17 mouse cellular contexts compared by ENCODE assay signal in genomic region chr6:143198421-143198820, GRCm38 (mm10). TPM values are rescaled to one million over a fixed set of nuclear protein-coding genes. Genes with fewer than 3 reads are reported as not detected.
DNase-seq lines count a peak whose midpoint lies in the region; ATAC-seq lines count a peak whose summit lies in the region.
"Had no signal": no experiment of that assay in that cellular context is flagged by ENCODE, and none has a peak within 500 bp of the region (broad histone marks: within the 10 kb centered on the region; RNA-seq: fewer than 3 reads in every experiment).

No protein-coding gene starts in this region.

- H3K4me2 ChIP-seq in lung, embryonic 15.5 days, result no peak overlapping the region
- H3K4me2 ChIP-seq: heart, embryonic 13.5 days; hindbrain, embryonic 12.5 days had no signal

- no peak overlapping the region for H3K9ac ChIP-seq in lung, embryonic 15.5 days
- H3K9ac ChIP-seq: heart, embryonic 13.5 days; hindbrain, embryonic 12.5 days had no signal

- no peaks in the 10 kb centered on the region for H3K27me3 ChIP-seq in lung, embryonic 15.5 days
- H3K27me3 ChIP-seq: heart, embryonic 13.5 days; hindbrain, embryonic 12.5 days had no signal

- H3K4me3 ChIP-seq in lung, embryonic 15.5 days, result no peak overlapping the region
- H3K4me3 ChIP-seq: embryonic facial prominence, embryonic 10.5 days; forebrain, embryonic 10.5 days; gastrocnemius, adult 2 months; heart, embryonic 13.5 days; hindbrain, embryonic 12.5 days had no signal

- no peaks in the 10 kb centered on the region for H3K4me1 ChIP-seq in lung, embryonic 15.5 days
- H3K4me1 ChIP-seq: embryonic facial prominence, embryonic 10.5 days; hindbrain, embryonic 12.5 days had no signal

- ATAC-seq in lung, embryonic 15.5 days (ENCODE audit: borderline replicate concordance, extremely low read depth, low FRiP score, low TSS enrichment), result no peak
- no peak for ATAC-seq in monocyte, adult 5-6 weeks (replicated peaks; ENCODE audit: insufficient number of reproducible peaks, low FRiP score, low TSS enrichment, poor library complexity, severe bottlenecking)
- ATAC-seq: forebrain, embryonic 14.5 days; hindbrain, embryonic 16.5 days; inflammation-experienced regulatory T-cells, adult 6 months had no signal

- H3K9me3 ChIP-seq in lung, embryonic 15.5 days, result no peaks in the 10 kb centered on the region
- H3K9me3 ChIP-seq: embryonic facial prominence, embryonic 10.5 days; forebrain, embryonic 10.5 days; heart, embryonic 13.5 days; hindbrain, embryonic 12.5 days had no signal

- peaks cover 47% of the 10 kb centered on the region for H3K36me3 ChIP-seq in lung, embryonic 15.5 days

- no peak for DNase-seq in lung, postnatal 14 days
- peak; percentile 67 for DNase-seq in adrenal gland, postnatal 10 days
- peak; percentile 75 to 85 for DNase-seq in adrenal gland, postnatal 36 days
- no peak for DNase-seq in retina, embryonic 14.5 days (ENCODE audit: low spot score)
- DNase-seq: cerebellum, postnatal 10 days; gastrocnemius, adult 2 months; gastrocnemius, postnatal 25 days; heart, postnatal 36 days had no signal

- WGBS in lung, embryonic 15.5 days, result 76% methylated on average over 7 of the region's 7 CpGs

- 0 out of 2 replicates have a peak overlapping the region, but pooled peaks have one; percentile 10 for H3K27ac ChIP-seq in lung, embryonic 15.5 days
- H3K27ac ChIP-seq: embryonic facial prominence, embryonic 10.5 days; forebrain, embryonic 10.5 days; gastrocnemius, adult 2 months; heart, embryonic 13.5 days; hindbrain, embryonic 12.5 days had no signal

RNA-seq across cellular contexts. Expression of gene Etnk1, which starts 31.4 kb away (rescaled TPM):
- polyA plus RNA-seq in lung, embryonic 15.5 days (2015; fragmentation: Nextera tagmentation; extraction: Ambion mirVana), result 15.8 and 16.1 TPM in 2 replicates
- total RNA-seq in adrenal gland, postnatal 10 days (2021), result 10 to 100 TPM; 79.6 to 81.5 TPM
- 100 to 1,000 TPM; 115 to 119 TPM for total RNA-seq in adrenal gland, postnatal 36 days (2021)
- total RNA-seq in monocyte, adult 5-6 weeks (2017), result 56.9 to 89.0 TPM (median 61.3 TPM) in 3 replicates

Comparison
In these comparisons a context has a peak if more than half of its experiments do, and no peak if none do; other contexts are left out.
1. DNase-seq: peak in adrenal gland, postnatal 10 days (single experiment) and adrenal gland, postnatal 36 days (2 of 2); none in lung, postnatal 14 days (single experiment) and retina, embryonic 14.5 days (single experiment).